Mouse (Mus musculus) cerebellum, adult 2 months (tissue): ENCODE measurements around the gene Grm5.

Experiments used
- CTCF ChIP-seq: fragments of 200-500 bp; IDR thresholded peaks from 2 replicates; pipeline ENCODE4 v1.5.1; 2011; ENCODE audit warnings: low read depth, mild to moderate bottlenecking, control low read depth, low read length, moderate library complexity, borderline replicate concordance; ENCODE audit not compliant: insufficient read depth
- POLR2A ChIP-seq: fragments of 200-500 bp; IDR thresholded peaks from 2 replicates; pipeline ENCODE4 v1.6.1; 2011; ENCODE audit warnings: low read length, control low read depth, borderline replicate concordance; ENCODE audit not compliant: insufficient read depth

- TF ChIP-seq POLR2A (no peak), CTCF (no peak)
These were observed 575.7 kb downstream of the Grm5 start for GRCm38 (mm10) chr7:88159542-88160241.
